Mouse (Mus musculus): ENCODE data around the gene Bri3. TPM values are rescaled to one million over a fixed set of nuclear protein-coding genes. Genes with fewer than 3 reads are reported as not detected.

Bri3 gene
- total and polyA plus RNA-seq, 3 experiments, result 129 to 258 (median 152) TPM

DNA sequence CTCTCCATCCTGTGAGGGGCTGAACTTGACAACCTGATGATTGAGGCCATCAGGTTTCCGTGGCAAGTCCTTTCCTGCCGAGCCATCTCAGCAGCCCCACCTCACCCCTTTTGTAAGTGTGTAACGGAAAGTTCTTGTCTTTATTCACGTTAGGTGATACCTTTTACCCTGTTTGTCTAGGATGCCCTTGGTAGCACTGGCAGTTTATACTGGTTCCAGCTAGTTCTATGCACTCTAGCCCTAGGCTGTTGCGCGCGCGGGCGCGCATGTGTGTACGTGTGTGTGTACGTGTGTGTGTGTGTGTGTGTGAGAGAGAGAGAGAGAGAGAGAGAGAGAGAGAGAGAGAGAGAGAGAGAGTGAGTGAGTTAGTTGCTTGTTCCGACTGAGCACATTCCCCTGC is 19.3 kb downstream of the Bri3 start:
- Histone ChIP-seq H3K27ac (no peak overlapping the region), H3K4me3 (no peak overlapping the region), H3K4me1 (ENCODE audit: control insufficient read depth, insufficient read depth, low read length) (peaks cover 39% of the 10 kb centered on the region), H3K79me2 (replicated peaks; ENCODE audit: control insufficient read depth, insufficient read depth, low read length) (peaks cover 15% of the 10 kb centered on the region), H3K36me3 (ENCODE audit: control insufficient read depth, insufficient read depth, low read length) (peaks cover 16% of the 10 kb centered on the region), H3K9ac (ENCODE audit: low read depth, low read length) (peak overlapping the region; percentile 11; the same call in 1 of the 2 replicates), H3K27me3 (ENCODE audit: control insufficient read depth, insufficient read depth, low read length) (no peaks in the 10 kb centered on the region)
- WGBS, result 79% methylated on average over 13 of the region's 13 CpGs
- TF ChIP-seq POLR2A (IDR thresholded peaks at IDR 0.05; ENCODE audit: insufficient read depth, low read depth, low read length) (no peak), CTCF (IDR thresholded peaks at IDR 0.05) (no peak), EP300 (IDR thresholded peaks at IDR 0.05; ENCODE audit: insufficient read depth, low read depth, low read length) (no peak)
- no peak for DNase-seq
- intact Hi-C loops (cut with DNase I), result no loop called here

DNA sequence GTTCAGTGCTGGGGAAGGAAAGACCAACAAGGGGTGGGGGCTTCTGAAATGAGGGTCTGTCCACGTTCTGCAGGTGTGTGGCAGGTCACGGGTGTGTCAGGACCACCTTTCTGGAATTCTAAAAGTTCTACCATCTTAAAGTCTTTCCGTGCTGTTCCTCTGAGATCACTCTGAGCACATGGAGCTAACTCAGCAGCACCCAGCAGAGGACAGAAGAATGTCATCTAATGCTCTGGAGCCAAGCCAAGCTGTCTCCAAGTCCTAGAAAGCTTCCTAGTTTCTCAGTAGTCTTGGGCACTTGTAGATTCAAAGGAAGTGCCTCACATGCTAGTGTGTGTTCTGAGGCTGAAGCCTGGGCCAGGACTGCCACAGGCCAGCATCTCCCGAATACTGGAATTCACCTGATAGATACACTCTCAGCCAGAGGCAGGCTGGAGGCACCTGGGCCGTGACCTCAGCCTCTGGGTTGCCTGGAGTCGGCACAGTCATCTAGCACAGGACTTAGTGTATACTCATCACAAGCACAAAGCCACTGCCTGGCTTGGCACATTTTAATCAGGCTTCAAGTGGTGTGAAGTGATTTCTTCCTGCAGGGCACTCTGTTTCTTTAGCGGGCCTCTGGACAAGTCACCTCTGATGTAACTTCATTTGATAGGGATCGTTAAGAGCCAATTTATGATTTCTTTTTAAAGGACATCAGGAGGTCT is 23.5 kb downstream of the Bri3 start:
- no peaks in the 10 kb centered on the region; the same call in 1 of the 2 replicates for H3K79me2 ChIP-seq (replicated peaks; ENCODE audit: control insufficient read depth, insufficient read depth, low read length)
- peak; percentile 56 to 63 for DNase-seq
- intact Hi-C loops (cut with DNase I), result no loop called here
- H3K4me1 ChIP-seq (ENCODE audit: control insufficient read depth, insufficient read depth, low read length), result peaks cover 23% of the 10 kb centered on the region
- H3K4me3 ChIP-seq, result no peak overlapping the region
- H3K9ac ChIP-seq (ENCODE audit: low read depth, low read length), result no peak overlapping the region
- H3K27me3 ChIP-seq (ENCODE audit: control insufficient read depth, insufficient read depth, low read length), result no peaks in the 10 kb centered on the region
- H3K36me3 ChIP-seq (ENCODE audit: control insufficient read depth, insufficient read depth, low read length), result peaks cover 8% of the 10 kb centered on the region
- no peak overlapping the region for H3K27ac ChIP-seq
- TF ChIP-seq POLR2A (IDR thresholded peaks at IDR 0.05; ENCODE audit: insufficient read depth, low read depth, low read length) (no peak), CTCF (IDR thresholded peaks at IDR 0.05) (peak; percentile 69), EP300 (IDR thresholded peaks at IDR 0.05; ENCODE audit: insufficient read depth, low read depth, low read length) (peak; percentile 83)
- WGBS, result 52% methylated on average over 8 of the region's 8 CpGs

DNA sequence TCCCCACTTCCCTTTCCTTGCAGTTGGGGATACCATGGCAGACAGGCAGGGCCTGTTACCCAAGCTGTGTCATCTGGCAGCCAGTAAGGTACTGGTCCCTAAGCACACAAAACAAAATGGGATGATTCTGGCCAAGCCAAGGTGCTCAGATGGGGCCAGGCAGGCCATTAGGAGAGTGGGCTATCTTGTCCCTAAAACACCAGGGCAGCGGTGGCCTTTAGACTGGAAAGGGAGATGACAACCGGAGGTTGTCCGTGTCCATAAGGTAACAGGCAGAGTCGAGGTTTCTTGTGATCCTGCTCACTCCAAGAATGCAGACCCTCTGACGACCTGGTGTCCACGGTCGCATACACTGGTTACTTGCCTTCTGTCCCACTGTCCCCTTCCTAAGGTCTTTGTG is 25.7 kb downstream of the Bri3 start:
- Histone ChIP-seq H3K27ac (no peak overlapping the region), H3K9ac (ENCODE audit: low read depth, low read length) (no peak overlapping the region), H3K79me2 (replicated peaks; ENCODE audit: control insufficient read depth, insufficient read depth, low read length) (no peaks in the 10 kb centered on the region), H3K27me3 (ENCODE audit: control insufficient read depth, insufficient read depth, low read length) (no peaks in the 10 kb centered on the region), H3K4me3 (no peak overlapping the region), H3K4me1 (ENCODE audit: control insufficient read depth, insufficient read depth, low read length) (peaks cover 21% of the 10 kb centered on the region), H3K36me3 (ENCODE audit: control insufficient read depth, insufficient read depth, low read length) (peaks cover 8% of the 10 kb centered on the region; the same call in 1 of the 2 replicates)
- DNase-seq, result no peak
- WGBS, result 93% methylated on average over 7 of the region's 7 CpGs
- TF ChIP-seq EP300 (IDR thresholded peaks at IDR 0.05; ENCODE audit: insufficient read depth, low read depth, low read length), result no peak
- TF ChIP-seq CTCF (IDR thresholded peaks at IDR 0.05), result no peak
- TF ChIP-seq POLR2A (IDR thresholded peaks at IDR 0.05; ENCODE audit: insufficient read depth, low read depth, low read length), result no peak
- intact Hi-C loops (cut with DNase I), result loop anchor here (1.0 kb wide), 1 partner anchor 10 kb away; no protein-coding TSS in a partner anchor

DNA sequence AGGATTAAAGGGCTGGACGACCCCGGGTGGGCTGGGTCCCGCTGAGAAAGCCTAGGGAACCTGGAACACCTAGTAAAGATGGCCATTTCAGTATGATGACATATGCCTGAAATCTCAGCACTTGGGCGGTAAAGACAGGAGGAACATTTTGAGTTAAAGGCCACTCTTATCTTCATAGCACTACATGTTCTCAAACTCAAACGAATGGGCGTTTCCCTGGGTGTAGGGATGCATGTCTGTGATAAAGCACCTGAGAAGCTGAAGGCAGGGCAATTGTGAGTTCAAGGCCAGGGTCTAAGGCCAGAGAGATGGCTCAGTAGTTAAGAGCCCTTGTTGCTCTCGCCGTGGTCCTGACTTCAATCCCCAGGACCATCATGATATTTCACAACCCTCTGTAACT is 26.2 kb downstream of the Bri3 start:
- Histone ChIP-seq H3K79me2 (replicated peaks; ENCODE audit: control insufficient read depth, insufficient read depth, low read length) (no peaks in the 10 kb centered on the region), H3K4me1 (ENCODE audit: control insufficient read depth, insufficient read depth, low read length) (peaks cover 22% of the 10 kb centered on the region), H3K27ac (no peak overlapping the region), H3K4me3 (no peak overlapping the region), H3K27me3 (ENCODE audit: control insufficient read depth, insufficient read depth, low read length) (no peaks in the 10 kb centered on the region), H3K36me3 (ENCODE audit: control insufficient read depth, insufficient read depth, low read length) (peaks cover 8% of the 10 kb centered on the region; the same call in 1 of the 2 replicates), H3K9ac (ENCODE audit: low read depth, low read length) (no peak overlapping the region)
- 89% methylated on average over 8 of the region's 8 CpGs for WGBS
- intact Hi-C loops (cut with DNase I), result loop anchor here (1.0 kb wide), 1 partner anchor 10 kb away; no protein-coding TSS in a partner anchor
- DNase-seq, result no peak
- no peak for TF ChIP-seq EP300 (IDR thresholded peaks at IDR 0.05; ENCODE audit: insufficient read depth, low read depth, low read length)
- TF ChIP-seq CTCF (IDR thresholded peaks at IDR 0.05), result no peak
- no peak for TF ChIP-seq POLR2A (IDR thresholded peaks at IDR 0.05; ENCODE audit: insufficient read depth, low read depth, low read length)

DNA sequence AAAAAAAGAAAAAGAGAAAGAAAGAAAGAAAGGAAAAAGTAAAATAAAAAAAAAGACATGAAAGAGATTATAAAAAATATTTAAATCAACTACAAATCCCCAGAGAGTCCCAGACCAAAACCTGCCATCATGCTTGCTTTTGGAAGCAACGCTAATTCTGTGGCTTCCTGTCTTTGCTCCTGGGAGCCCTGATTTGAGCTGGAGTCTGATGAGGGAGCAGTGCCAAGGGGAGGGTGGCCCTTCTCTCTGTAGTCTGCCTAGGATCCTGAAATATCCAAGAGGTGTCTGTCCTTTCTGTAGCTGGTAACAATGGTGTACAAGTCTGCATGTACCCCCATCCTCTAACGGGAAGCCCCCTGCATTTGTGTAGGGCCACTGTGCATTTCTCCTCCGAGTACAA is 26.9 kb downstream of the Bri3 start:
- Histone ChIP-seq H3K27me3 (ENCODE audit: control insufficient read depth, insufficient read depth, low read length) (no peaks in the 10 kb centered on the region), H3K27ac (no peak overlapping the region; the same call in 1 of the 2 replicates), H3K9ac (ENCODE audit: low read depth, low read length) (no peak overlapping the region), H3K4me3 (no peak overlapping the region), H3K4me1 (ENCODE audit: control insufficient read depth, insufficient read depth, low read length) (peaks cover 22% of the 10 kb centered on the region), H3K36me3 (ENCODE audit: control insufficient read depth, insufficient read depth, low read length) (peaks cover 8% of the 10 kb centered on the region; the same call in 1 of the 2 replicates), H3K79me2 (replicated peaks; ENCODE audit: control insufficient read depth, insufficient read depth, low read length) (no peaks in the 10 kb centered on the region)
- TF ChIP-seq EP300 (IDR thresholded peaks at IDR 0.05; ENCODE audit: insufficient read depth, low read depth, low read length) (no peak), CTCF (IDR thresholded peaks at IDR 0.05) (no peak), POLR2A (IDR thresholded peaks at IDR 0.05; ENCODE audit: insufficient read depth, low read depth, low read length) (no peak)
- intact Hi-C loops (cut with DNase I), result no loop called here
- WGBS, result 34% methylated on average over 3 of the region's 3 CpGs
- DNase-seq, result no peak

DNA sequence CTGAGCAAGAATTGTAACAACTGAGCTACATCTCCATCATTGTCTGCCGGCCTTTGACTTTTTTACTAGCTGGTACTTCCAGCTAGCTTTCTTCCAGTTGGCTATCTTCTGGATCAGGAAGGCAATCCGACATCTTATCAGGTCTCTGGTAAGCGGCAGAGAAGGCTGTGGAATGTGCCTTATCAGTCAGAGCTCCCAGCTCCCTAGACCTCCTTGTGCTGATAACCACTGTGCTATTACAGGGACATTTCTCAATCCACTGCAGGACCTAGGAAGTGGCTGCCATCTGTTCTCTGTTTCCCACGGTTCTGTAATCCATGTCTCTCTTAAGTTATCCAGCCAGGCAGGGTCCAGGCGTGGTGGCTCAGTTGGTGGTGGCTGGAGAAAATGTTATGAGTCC is 27.5 kb downstream of the Bri3 start:
- TF ChIP-seq POLR2A (IDR thresholded peaks at IDR 0.05; ENCODE audit: insufficient read depth, low read depth, low read length), result no peak
- no peak for TF ChIP-seq EP300 (IDR thresholded peaks at IDR 0.05; ENCODE audit: insufficient read depth, low read depth, low read length)
- no peak for TF ChIP-seq CTCF (IDR thresholded peaks at IDR 0.05)
- Histone ChIP-seq H3K36me3 (ENCODE audit: control insufficient read depth, insufficient read depth, low read length) (peaks cover 8% of the 10 kb centered on the region; the same call in 1 of the 2 replicates), H3K79me2 (replicated peaks; ENCODE audit: control insufficient read depth, insufficient read depth, low read length) (no peaks in the 10 kb centered on the region), H3K27me3 (ENCODE audit: control insufficient read depth, insufficient read depth, low read length) (no peaks in the 10 kb centered on the region), H3K4me3 (no peak overlapping the region), H3K4me1 (ENCODE audit: control insufficient read depth, insufficient read depth, low read length) (peaks cover 22% of the 10 kb centered on the region), H3K27ac (peak overlapping the region; percentile 2; the same call in 1 of the 2 replicates), H3K9ac (ENCODE audit: low read depth, low read length) (no peak overlapping the region)
- intact Hi-C loops (cut with DNase I), result no loop called here
- no peak for DNase-seq
- 39% methylated on average over 5 of the region's 5 CpGs for WGBS
